Mouse (Mus musculus): Measurements from ENCODE around the gene Rhobtb1.

DNA sequence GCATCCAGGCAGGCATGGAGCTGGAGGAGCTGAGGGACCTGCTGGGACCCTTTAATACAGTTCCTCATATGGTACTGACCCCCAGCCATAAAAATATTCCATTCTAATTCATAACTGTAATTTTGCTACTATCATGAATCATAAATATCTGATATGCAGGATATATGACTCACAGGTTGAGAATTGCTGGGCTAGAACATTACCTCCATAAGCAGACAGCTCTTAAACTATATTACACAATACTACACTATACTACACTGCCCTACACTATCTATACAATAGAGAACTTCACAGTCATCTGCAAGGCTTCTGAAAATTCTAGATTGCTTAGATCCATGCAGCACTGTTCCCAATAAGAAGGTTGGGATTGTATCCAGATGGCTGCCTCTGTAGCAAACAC, 16.9 kb upstream of the Rhobtb1 start:
- TF ChIP-seq CTCF (IDR thresholded peaks at IDR 0.05; ENCODE audit: low read depth, low read length) (no peak), POLR2A (IDR thresholded peaks at IDR 0.05; ENCODE audit: borderline replicate concordance, low read depth, low read length) (no peak)
